Mouse (Mus musculus) heart, embryonic 14.5 days (tissue): ENCODE results near the gene Chd4. TPM values are rescaled to one million over a fixed set of nuclear protein-coding genes. Genes with fewer than 3 reads are reported as not detected.
A peak's percentile ranks its signal among the peaks of the same experiment; 100 is the strongest.

Experiments
- ATAC-seq: fragments of 200-750 bp; cut with Nextera tagmentation; 2 replicates; pipeline ENCODE4 v1.8.0; 2017; ENCODE audit warnings: low read depth, moderate TSS enrichment; ENCODE audit not compliant: insufficient number of reproducible peaks, insufficient read depth, low FRiP score
- H3K27ac ChIP-seq, 2 experiments: fragments of 200-500 bp in 1 of 2; fragments of 300-500 bp in 1 of 2; sonication (generic) in 1 of 2; replicated peaks in 1 of 2; 2 replicates each; pipeline ENCODE4 v1.5.1; 2012 to 2014; ENCODE audit warnings: low read depth in 2 of 2, low read length in 2 of 2, control low read depth in 1 of 2, mild to moderate bottlenecking in 1 of 2, mixed read lengths in 1 of 2; ENCODE audit not compliant: control insufficient read depth in 1 of 2, insufficient read depth in 1 of 2
- H3K27me3 ChIP-seq: fragments of 300-500 bp; sonication (generic); 2 replicates; pipeline ENCODE4 v1.6.1; 2014; ENCODE audit warnings: mild to moderate bottlenecking, low read length, control low read depth; ENCODE audit not compliant: control insufficient read depth, insufficient read depth
- H3K36me3 ChIP-seq: fragments of 300-500 bp; sonication (generic); 2 replicates; pipeline ENCODE4 v1.6.1; 2014; ENCODE audit warnings: mild to moderate bottlenecking, control low read depth, low read length, mixed read lengths; ENCODE audit not compliant: control insufficient read depth, insufficient read depth
- H3K4me1 ChIP-seq, 2 experiments: fragments of 200-500 bp in 1 of 2; fragments of 300-500 bp in 1 of 2; sonication (generic) in 1 of 2; 2 replicates each; pipeline ENCODE4 v1.6.1; 2012 to 2014; ENCODE audit warnings: low read length in 2 of 2, control low read depth in 1 of 2, mixed read lengths in 1 of 2; ENCODE audit not compliant: control insufficient read depth in 2 of 2, insufficient read depth in 2 of 2
- H3K4me2 ChIP-seq: fragments of 300-500 bp; sonication (generic); 2 replicates; pipeline ENCODE4 v1.6.1; 2014; ENCODE audit warnings: mild to moderate bottlenecking, low read length
- H3K4me3 ChIP-seq, 2 experiments: fragments of 200-500 bp in 1 of 2; fragments of 300-500 bp in 1 of 2; sonication (generic) in 1 of 2; 2 replicates each; pipeline ENCODE4 v1.5.1; 2012 to 2014; ENCODE audit warnings: low read length in 2 of 2, mild to moderate bottlenecking in 2 of 2, control low read depth in 1 of 2, low read depth in 1 of 2, moderate library complexity in 1 of 2; ENCODE audit not compliant: control insufficient read depth in 1 of 2, insufficient read depth in 1 of 2
- H3K9ac ChIP-seq: fragments of 300-500 bp; sonication (generic); 2 replicates; pipeline ENCODE4 v1.6.1; 2014; ENCODE audit warnings: mild to moderate bottlenecking, low read length
- H3K9me3 ChIP-seq: fragments of 300-500 bp; sonication (generic); 2 replicates; pipeline ENCODE4 v1.6.1; 2016; ENCODE audit warnings: low read length, control low read depth; ENCODE audit not compliant: control insufficient read depth
- WGBS: fragments of 180-500 bp; shearing (Covaris S2); extraction: QIAGEN DNeasy Blood & Tissue Kit; methylation state at CpG from one replicate; pipeline ENCODE4 v1.1.7; 2014; 5-methylcytosine and 5-hydroxymethylcytosine counted together
- polyA plus RNA-seq: library from polyadenylated mRNA; unstranded; fragments of >200 nt; fragmentation: Nextera tagmentation; extraction: Ambion mirVana; gene quantifications from 2 replicates; pipeline ENCODE4 v1.2.1, GENCODE M21; 2014

The Chd4 gene
- polyA plus RNA-seq, 1 experiment from 2014 or later: 67.4 TPM

DNA sequence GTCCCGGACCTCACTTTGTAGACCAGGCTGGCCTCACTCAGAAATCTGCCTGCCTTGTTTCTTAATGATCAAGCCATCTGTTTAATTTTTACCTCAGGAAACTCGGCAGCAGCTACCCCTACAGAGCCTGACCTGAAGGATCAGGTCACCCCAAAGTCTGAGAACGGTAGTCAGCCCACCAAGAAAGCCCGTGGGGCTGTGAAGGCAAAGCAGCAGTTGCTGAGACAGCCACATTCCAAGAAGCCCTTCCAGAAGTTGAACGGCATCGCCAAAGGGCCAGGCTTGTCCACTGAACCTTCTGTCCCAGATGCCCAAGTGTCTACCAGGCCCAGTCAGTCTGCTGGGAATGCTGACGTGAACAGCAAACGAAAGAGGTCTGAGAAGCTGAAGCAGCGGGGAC lies 48.1 kb downstream of the Chd4 start:
- WGBS: 86% methylated on average over 9 of the region's 9 CpGs
- Histone ChIP-seq H3K36me3 (peaks cover 56% of the 10 kb centered on the region), H3K4me2 (no peak overlapping the region), H3K27ac (no peak overlapping the region), H3K27me3 (no peaks in the 10 kb centered on the region), H3K4me1 (peaks cover 26 to 37% of the 10 kb centered on the region in 2 experiments), H3K4me3 (no peak overlapping the region), H3K9me3 (no peaks in the 10 kb centered on the region), H3K9ac (no peak overlapping the region)
- ATAC-seq: no peak

DNA sequence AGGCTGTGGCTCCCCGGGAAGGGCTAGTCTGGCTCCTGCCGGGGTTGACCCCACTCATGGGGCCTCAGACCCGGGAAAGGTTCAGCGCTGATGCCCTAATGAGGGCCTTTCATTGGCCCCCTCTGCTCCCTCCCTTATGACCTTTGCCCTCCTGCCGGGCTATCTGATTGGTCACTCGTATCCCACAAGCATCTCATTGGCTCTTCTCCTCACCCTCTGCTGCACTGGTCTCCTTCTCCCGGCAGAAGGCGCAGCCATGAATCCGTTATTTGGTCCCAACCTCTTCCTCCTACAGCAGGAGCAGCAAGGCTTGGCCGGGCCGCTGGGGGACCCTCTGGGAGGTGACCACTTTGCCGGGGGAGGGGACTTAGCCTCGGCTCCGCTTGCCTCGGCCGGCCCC lies 49.2 kb downstream of the Chd4 start, which contains the start of gene Iffo1:
TSS of gene Iffo1 (plus strand) at position 241 of the 400 bp plus-strand sequence.
- peak; percentile 79 for ATAC-seq
- WGBS: 0% methylated on average over 15 of the region's 16 CpGs

DNA sequence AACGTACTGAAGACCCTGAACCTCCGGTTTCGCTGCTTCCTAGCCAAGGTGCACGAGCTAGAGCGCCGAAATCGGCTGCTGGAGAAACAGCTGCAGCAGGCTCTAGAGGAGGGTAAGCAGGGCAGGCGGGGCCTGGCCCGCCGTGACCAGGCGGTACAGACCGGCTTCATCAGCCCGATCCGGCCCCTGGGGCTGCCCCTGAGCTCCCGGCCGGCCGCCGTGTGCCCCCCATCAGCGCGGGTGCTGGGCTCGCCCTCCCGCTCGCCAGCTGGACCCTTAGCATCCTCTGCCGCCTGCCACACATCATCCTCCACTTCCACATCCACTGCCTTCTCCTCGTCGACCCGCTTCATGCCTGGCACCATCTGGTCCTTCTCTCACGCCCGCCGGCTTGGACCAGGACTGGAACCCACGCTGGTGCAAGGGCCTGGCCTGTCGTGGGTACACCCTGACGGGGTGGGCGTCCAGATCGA lies 49.7 kb downstream of the Chd4 start:
- Histone ChIP-seq H3K27me3 (no peaks in the 10 kb centered on the region), H3K9ac (peak overlapping the region; percentile 89), H3K4me2 (peak overlapping the region; percentile 87), H3K4me1 (peaks cover 36 to 52% of the 10 kb centered on the region in 2 experiments), H3K9me3 (no peaks in the 10 kb centered on the region), H3K27ac (peak overlapping the region; percentile 86 to 92), H3K4me3 (peak overlapping the region; percentile 81 to 83), H3K36me3 (peaks cover 40% of the 10 kb centered on the region)
- peak; percentile 3; the same call in 1 of the 2 replicates for ATAC-seq
- under 1% methylated on average over 34 of the region's 35 CpGs for WGBS

More for the DNA sequence above, 49.2 kb downstream of the Chd4 start, which contains the start of gene Iffo1:
- peak within 1 kb of the TSS; percentile 81 to 83 for H3K4me3 ChIP-seq
- H3K36me3 ChIP-seq: peaks cover 45% of the 10 kb centered on the region
- peak within 1 kb of the TSS; percentile 89 for H3K9ac ChIP-seq
- H3K27me3 ChIP-seq: no peaks in the 10 kb centered on the region
- peak within 1 kb of the TSS; percentile 86 to 92 for H3K27ac ChIP-seq
- H3K4me1 ChIP-seq: peaks cover 36 to 47% of the 10 kb centered on the region in 2 experiments
- H3K4me2 ChIP-seq: peak within 1 kb of the TSS; percentile 87
- H3K9me3 ChIP-seq: no peaks in the 10 kb centered on the region

DNA sequence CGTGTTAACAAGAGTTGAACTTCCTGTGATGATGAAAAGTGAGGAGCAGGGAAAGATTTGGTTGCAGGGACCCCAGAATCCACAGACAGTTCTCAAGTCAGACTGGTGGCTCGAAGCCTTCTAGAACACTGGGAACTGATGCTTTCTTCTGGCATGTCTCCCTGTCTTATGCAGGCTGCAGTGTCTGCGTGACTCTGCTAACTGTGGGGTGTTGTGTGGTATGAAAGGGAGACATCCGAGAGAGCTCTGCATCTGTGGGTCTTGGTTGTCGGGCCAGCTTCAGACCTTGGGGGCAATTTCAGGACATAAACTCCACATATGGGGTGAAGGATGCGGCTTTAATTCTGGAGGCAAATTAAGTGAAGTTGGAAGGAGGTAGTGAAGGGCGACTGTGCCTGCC lies 50.4 kb downstream of the Chd4 start:
- Histone ChIP-seq H3K27ac (peak overlapping the region in 1 of 2 experiments; percentile 92; a peak in 1 of 4 replicates), H3K36me3 (peaks cover 37% of the 10 kb centered on the region), H3K9ac (peak overlapping the region; percentile 89), H3K4me2 (peak overlapping the region; percentile 87), H3K9me3 (no peaks in the 10 kb centered on the region), H3K27me3 (no peaks in the 10 kb centered on the region), H3K4me1 (peaks cover 36 to 52% of the 10 kb centered on the region in 2 experiments), H3K4me3 (peak overlapping the region; percentile 81 to 83)
- WGBS: 40% methylated on average over 7 of the region's 7 CpGs
- no peak for ATAC-seq

DNA sequence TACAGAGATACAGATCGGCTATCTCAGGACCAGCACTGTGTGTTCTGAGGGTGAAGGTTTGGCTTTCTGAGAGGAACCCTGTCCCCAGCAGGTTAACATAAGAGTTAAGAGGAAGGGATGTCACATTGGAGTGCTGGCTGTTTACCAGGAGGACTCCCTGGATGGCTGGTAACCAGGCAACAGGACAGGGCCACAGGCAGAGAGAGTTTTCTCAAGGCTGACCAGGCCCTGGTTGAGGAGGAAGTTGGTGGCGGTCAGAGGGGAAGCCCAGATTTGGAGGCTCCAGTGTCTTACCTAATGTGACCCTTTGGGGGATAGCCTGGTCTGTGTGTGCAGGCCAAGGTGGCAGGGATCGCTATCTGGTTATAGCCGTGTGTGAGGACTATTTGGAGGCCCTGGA lies 51.0 kb downstream of the Chd4 start:
- Histone ChIP-seq H3K4me2 (peak overlapping the region; percentile 87), H3K4me1 (peaks cover 36 to 52% of the 10 kb centered on the region in 2 experiments), H3K9ac (peak overlapping the region; percentile 70), H3K36me3 (peaks cover 37% of the 10 kb centered on the region), H3K4me3 (peak overlapping the region; percentile 2 to 6; a peak in 1 of 4 replicates), H3K27me3 (no peaks in the 10 kb centered on the region), H3K27ac (peak overlapping the region; percentile 17 to 95; a peak in 2 of 4 replicates), H3K9me3 (no peaks in the 10 kb centered on the region)
- 41% methylated on average over 4 of the region's 4 CpGs for WGBS
- no peak for ATAC-seq

DNA sequence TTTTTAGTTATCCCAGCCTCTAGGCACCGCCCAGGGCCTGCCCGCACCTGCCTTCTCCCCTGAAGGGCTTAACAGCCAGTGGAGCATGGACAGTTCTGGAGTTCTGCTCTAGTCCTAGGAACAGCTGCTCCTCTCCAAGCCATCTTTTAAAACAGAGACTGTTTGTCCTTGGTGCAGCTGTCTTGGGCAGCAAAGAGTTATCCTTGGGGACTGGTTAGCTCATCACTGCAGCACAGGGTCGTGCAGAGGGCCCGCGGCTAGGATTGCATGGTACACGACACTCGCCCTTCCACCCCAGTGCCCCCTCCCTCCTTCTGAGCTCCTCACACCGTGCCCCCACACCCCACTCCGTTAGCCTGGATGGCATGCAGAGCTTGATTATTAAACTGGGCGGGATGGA lies 51.5 kb downstream of the Chd4 start:
- Histone ChIP-seq H3K4me2 (peak overlapping the region; percentile 87), H3K27me3 (no peaks in the 10 kb centered on the region), H3K9ac (peak overlapping the region; percentile 70), H3K4me1 (peaks cover 36 to 52% of the 10 kb centered on the region in 2 experiments), H3K9me3 (no peaks in the 10 kb centered on the region), H3K4me3 (peak overlapping the region; percentile 2 to 6; a peak in 1 of 4 replicates), H3K36me3 (peaks cover 37% of the 10 kb centered on the region), H3K27ac (peak overlapping the region; percentile 17 to 95; a peak in 2 of 4 replicates)
- no peak for ATAC-seq
- WGBS: 47% methylated on average over 10 of the region's 10 CpGs

DNA sequence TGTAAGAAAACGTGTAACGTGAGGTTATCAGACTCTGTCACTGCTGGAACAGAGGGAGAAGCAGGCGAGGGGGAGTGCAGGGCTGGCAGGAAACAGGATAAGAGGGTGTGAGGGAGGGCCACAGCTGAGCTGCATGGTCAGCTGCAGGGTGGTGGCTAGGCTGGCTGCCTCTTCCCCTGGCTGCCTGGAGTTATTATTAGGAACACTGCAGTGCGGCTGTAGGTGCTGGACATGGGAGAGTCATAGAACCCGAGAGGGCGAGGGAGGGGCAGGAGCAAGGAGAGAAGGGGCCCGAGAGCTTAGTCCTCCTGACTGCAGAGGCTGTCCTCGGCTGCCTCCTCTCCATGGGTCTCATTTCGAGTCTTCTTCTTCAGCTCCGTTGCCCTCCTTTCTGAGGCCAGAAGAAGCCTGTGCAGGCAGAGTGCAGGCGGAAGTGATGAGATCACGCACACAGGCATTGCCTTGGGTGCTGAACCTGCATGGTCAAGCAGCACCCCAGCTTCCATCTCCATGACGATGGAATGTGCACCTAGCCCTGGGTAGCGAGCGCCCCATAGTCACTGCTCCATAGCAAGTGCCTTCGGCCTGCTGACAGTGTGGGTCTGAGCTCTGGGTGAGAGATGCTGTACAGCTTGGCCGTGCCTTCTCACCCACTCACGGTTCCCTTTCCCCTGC lies 52.6 kb downstream of the Chd4 start:
- Histone ChIP-seq H3K4me2 (peak overlapping the region; percentile 87), H3K4me3 (peak overlapping the region in 1 of 2 experiments; percentile 19; a peak in 1 of 4 replicates), H3K27me3 (no peaks in the 10 kb centered on the region), H3K9me3 (no peaks in the 10 kb centered on the region), H3K9ac (peak overlapping the region; percentile 70), H3K36me3 (peaks cover 37% of the 10 kb centered on the region), H3K27ac (peak overlapping the region; percentile 79 to 95), H3K4me1 (peaks cover 36 to 52% of the 10 kb centered on the region in 2 experiments)
- peak; percentile 75 for ATAC-seq
- 23% methylated on average over 18 of the region's 18 CpGs for WGBS
